Mouse (Mus musculus) neural tube, embryonic 12.5 days (tissue): Measurements from ENCODE around the gene Acyp1. TPM values are rescaled to one million over a fixed set of nuclear protein-coding genes. Genes with fewer than 3 reads are reported as not detected.

Source experiments
- ATAC-seq: fragments of 200-750 bp; cut with Nextera tagmentation; 2 replicates; pipeline ENCODE4 v1.8.0; 2017; ENCODE audit warnings: low read depth, mild to moderate bottlenecking, moderate TSS enrichment, moderate library complexity; ENCODE audit not compliant: low FRiP score
- H3K27ac ChIP-seq: fragments of 300-500 bp; sonication (generic); 2 replicates; pipeline ENCODE4 v1.5.1; 2016
- H3K27me3 ChIP-seq: fragments of 300-500 bp; sonication (generic); replicated peaks from 2 replicates; pipeline ENCODE4 v1.6.1; 2016; ENCODE audit warnings: mild to moderate bottlenecking
- H3K36me3 ChIP-seq: fragments of 300-500 bp; sonication (generic); 2 replicates; pipeline ENCODE4 v1.6.1; 2016; ENCODE audit warnings: mild to moderate bottlenecking
- H3K4me1 ChIP-seq: fragments of 300-500 bp; sonication (generic); 2 replicates; pipeline ENCODE4 v1.6.1; 2016
- H3K4me2 ChIP-seq: fragments of 300-500 bp; sonication (generic); replicated peaks from 2 replicates; pipeline ENCODE4 v1.6.1; 2016; ENCODE audit warnings: mild to moderate bottlenecking
- H3K4me3 ChIP-seq: fragments of 300-500 bp; sonication (generic); 2 replicates; pipeline ENCODE4 v1.5.1; 2016
- H3K9ac ChIP-seq: fragments of 300-500 bp; sonication (generic); 2 replicates; pipeline ENCODE4 v1.6.1; 2016; ENCODE audit warnings: mild to moderate bottlenecking
- H3K9me3 ChIP-seq: fragments of 300-500 bp; sonication (generic); 2 replicates; pipeline ENCODE4 v1.6.1; 2016; ENCODE audit warnings: mild to moderate bottlenecking
- WGBS: fragments of 180-500 bp; shearing (Covaris S2); methylation state at CpG from one replicate; pipeline ENCODE4 v1.1.7; 2016; 5-methylcytosine and 5-hydroxymethylcytosine counted together
- polyA plus RNA-seq: library from polyadenylated mRNA; unstranded; fragments of >200 nt; fragmentation: Nextera tagmentation; extraction: Ambion mirVana; gene quantifications from 2 replicates; pipeline ENCODE4 v1.2.1, GENCODE M21; 2016

Gene Acyp1
- polyA plus RNA-seq, 1 experiment from 2014 or later: 67.1 TPM

- ATAC-seq: no peak
- Histone ChIP-seq H3K36me3 (peaks cover 3% of the 10 kb centered on the region; the same call in 1 of the 2 replicates), H3K4me3 (no peak overlapping the region), H3K4me1 (no peaks in the 10 kb centered on the region), H3K27ac (no peak overlapping the region), H3K9me3 (no peaks in the 10 kb centered on the region), H3K27me3 (no peaks in the 10 kb centered on the region), H3K9ac (no peak overlapping the region), H3K4me2 (no peak overlapping the region)
- WGBS: 82% methylated on average over 5 of the region's 5 CpGs
Measured at GRCm38 (mm10) chr12:85263190-85263589, 25.0 kb downstream of the Acyp1 start.

GRCm38 (mm10) chr12:85262489-85262888 lies 25.7 kb downstream of the Acyp1 start:
- Histone ChIP-seq H3K4me1 (no peaks in the 10 kb centered on the region), H3K4me2 (no peak overlapping the region), H3K4me3 (no peak overlapping the region), H3K9me3 (no peaks in the 10 kb centered on the region), H3K9ac (no peak overlapping the region), H3K27ac (no peak overlapping the region), H3K36me3 (peaks cover 1% of the 10 kb centered on the region; the same call in 1 of the 2 replicates), H3K27me3 (no peaks in the 10 kb centered on the region)
- no peak for ATAC-seq
- 46% methylated on average over 10 of the region's 10 CpGs for WGBS

GRCm38 (mm10) chr12:85257008-85257639 lies 31.1 kb downstream of the Acyp1 start:
- Histone ChIP-seq H3K36me3 (no peaks in the 10 kb centered on the region), H3K9ac (no peak overlapping the region), H3K4me2 (no peak overlapping the region), H3K27me3 (no peaks in the 10 kb centered on the region), H3K27ac (no peak overlapping the region), H3K9me3 (no peaks in the 10 kb centered on the region), H3K4me1 (no peaks in the 10 kb centered on the region), H3K4me3 (no peak overlapping the region)
- 85% methylated on average over 7 of the region's 7 CpGs for WGBS
- ATAC-seq: no peak

GRCm38 (mm10) chr12:85256074-85256751 lies 32.0 kb downstream of the Acyp1 start:
- no peak overlapping the region for H3K4me2 ChIP-seq
- 69% methylated on average over 7 of the region's 7 CpGs for WGBS
- no peaks in the 10 kb centered on the region for H3K4me1 ChIP-seq
- no peak overlapping the region for H3K9ac ChIP-seq
- H3K9me3 ChIP-seq: no peaks in the 10 kb centered on the region
- no peak overlapping the region for H3K4me3 ChIP-seq
- H3K27me3 ChIP-seq: no peaks in the 10 kb centered on the region
- no peak overlapping the region for H3K27ac ChIP-seq
- no peaks in the 10 kb centered on the region for H3K36me3 ChIP-seq
- no peak for ATAC-seq

- Histone ChIP-seq H3K4me1 (no peaks in the 10 kb centered on the region), H3K36me3 (no peaks in the 10 kb centered on the region), H3K27ac (no peak overlapping the region), H3K9ac (no peak overlapping the region), H3K9me3 (no peaks in the 10 kb centered on the region), H3K4me2 (no peak overlapping the region), H3K4me3 (no peak overlapping the region), H3K27me3 (no peaks in the 10 kb centered on the region)
- no peak for ATAC-seq
- WGBS: 83% methylated on average over 3 of the region's 3 CpGs
Measured at GRCm38 (mm10) chr12:85252083-85252482, 36.2 kb downstream of the Acyp1 start.

GRCm38 (mm10) chr12:85237553-85237952 lies 50.7 kb downstream of the Acyp1 start:
- no peak overlapping the region for H3K27ac ChIP-seq
- H3K27me3 ChIP-seq: no peaks in the 10 kb centered on the region
- no peak overlapping the region for H3K4me3 ChIP-seq
- H3K36me3 ChIP-seq: peaks cover 2% of the 10 kb centered on the region; the same call in 1 of the 2 replicates
- WGBS: 29% methylated on average over 5 of the region's 5 CpGs
- no peak for ATAC-seq
- H3K4me1 ChIP-seq: peaks cover 6% of the 10 kb centered on the region; the same call in 1 of the 2 replicates
- H3K4me2 ChIP-seq: no peak overlapping the region
- no peak overlapping the region for H3K9ac ChIP-seq
- H3K9me3 ChIP-seq: no peaks in the 10 kb centered on the region

- Histone ChIP-seq H3K9me3 (no peaks in the 10 kb centered on the region), H3K4me1 (peaks cover 6% of the 10 kb centered on the region; the same call in 1 of the 2 replicates), H3K36me3 (peaks cover 2% of the 10 kb centered on the region; the same call in 1 of the 2 replicates), H3K4me2 (no peak overlapping the region), H3K4me3 (no peak overlapping the region), H3K9ac (0 out of 2 replicates have a peak overlapping the region, but pooled peaks have one; percentile 13), H3K27me3 (no peaks in the 10 kb centered on the region), H3K27ac (no peak overlapping the region)
- WGBS: 69% methylated on average over 21 of the region's 21 CpGs
- ATAC-seq: 0 out of 2 replicates have a peak, but pooled peaks have one; percentile 33
Measured at GRCm38 (mm10) chr12:85233376-85234358, 54.6 kb downstream of the Acyp1 start.

- 80% methylated on average over 15 of the region's 15 CpGs for WGBS
- Histone ChIP-seq H3K4me2 (no peak overlapping the region), H3K9me3 (no peaks in the 10 kb centered on the region), H3K36me3 (peaks cover 42% of the 10 kb centered on the region), H3K4me3 (no peak overlapping the region), H3K9ac (no peak overlapping the region), H3K27me3 (no peaks in the 10 kb centered on the region), H3K4me1 (no peaks in the 10 kb centered on the region), H3K27ac (no peak overlapping the region)
- no peak for ATAC-seq
Measured at GRCm38 (mm10) chr12:85227876-85228599, 60.2 kb downstream of the Acyp1 start.

- Histone ChIP-seq H3K27ac (no peak overlapping the region), H3K4me1 (no peaks in the 10 kb centered on the region), H3K36me3 (peaks cover 50% of the 10 kb centered on the region), H3K9ac (no peak overlapping the region), H3K4me3 (no peak overlapping the region), H3K27me3 (no peaks in the 10 kb centered on the region), H3K4me2 (no peak overlapping the region), H3K9me3 (no peaks in the 10 kb centered on the region)
- WGBS: 84% methylated on average over 7 of the region's 7 CpGs
- no peak for ATAC-seq
Measured at GRCm38 (mm10) chr12:85227227-85227626, 61.0 kb downstream of the Acyp1 start.
